Mouse (Mus musculus) c-Kit-negative CD71-positive TER-119-positive erythroid progenitor cells, embryonic 14.5 days (primary cell): ENCODE results near the gene Gm28168.
"Not testable (repeated sequence)": the region's sequence is repeated elsewhere in the genome, so short reads cannot be mapped to it uniquely, and the experiment has no call there.

Source experiments
- DNase-seq: peaks from one replicate; pipeline ENCODE4 v3.0.0-alpha.2; 2013; ENCODE audit warnings: low read depth, low spot score

Gm28168 gene

DNA sequence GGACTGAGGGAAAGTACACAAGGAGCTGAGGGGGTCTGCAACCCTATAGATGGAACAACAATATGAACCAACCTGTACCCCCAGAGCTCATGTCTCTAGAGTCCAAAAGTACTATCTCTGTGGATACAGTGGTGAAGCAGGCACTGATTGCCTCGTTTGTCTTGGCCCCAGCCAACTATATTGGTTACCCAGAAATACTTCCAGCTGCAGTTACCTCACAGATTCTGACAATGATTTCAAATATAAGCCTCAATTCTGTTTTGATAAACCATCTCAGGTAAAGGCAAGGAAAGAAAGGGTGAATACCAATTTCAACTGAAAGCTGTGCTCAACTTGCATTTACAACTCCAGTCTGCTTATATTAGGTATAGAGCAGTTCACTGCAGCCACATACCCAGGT lies at the start of gene Gm28168:
Gene Gm28168 (plus strand): TSS at position 301 of the 400 bp plus-strand sequence.
- not testable (repeated sequence) for DNase-seq

- no peak for DNase-seq
These were observed 37.8 kb downstream of the Gm28168 start, which contains the start of gene Gm7145 for GRCm38 (mm10) chr1:117965639-117966038. Gene Gm7145 (plus strand): TSS chr1:117965939.
